Mouse (Mus musculus) small intestine, adult 2 months (tissue): Measurements from ENCODE around the gene Ccl6. TPM values are rescaled to one million over a fixed set of nuclear protein-coding genes. Genes with fewer than 3 reads are reported as not detected.
"Not testable (repeated sequence)": the region's sequence is repeated elsewhere in the genome, so short reads cannot be mapped to it uniquely, and the experiment has no call there.

Source experiments
- H3K27ac ChIP-seq: fragments of 200-500 bp; 2 replicates; pipeline ENCODE4 v1.5.1; 2012; ENCODE audit warnings: low read depth, low read length, control low read depth, inconsistent platforms; ENCODE audit not compliant: insufficient read depth
- H3K27me3 ChIP-seq: fragments of 200-500 bp; 2 replicates; pipeline ENCODE4 v1.6.1; 2012; ENCODE audit warnings: mild to moderate bottlenecking, moderate library complexity, low read length, inconsistent platforms; ENCODE audit not compliant: control insufficient read depth, insufficient read depth
- H3K36me3 ChIP-seq: fragments of 200-500 bp; 2 replicates; pipeline ENCODE4 v1.6.1; 2012; ENCODE audit warnings: mild to moderate bottlenecking, low read length, control low read depth, inconsistent platforms; ENCODE audit not compliant: control insufficient read depth, insufficient read depth
- H3K4me1 ChIP-seq: fragments of 200-500 bp; 2 replicates; pipeline ENCODE4 v1.6.1; 2012; ENCODE audit warnings: low read length, inconsistent platforms, mixed read lengths; ENCODE audit not compliant: control insufficient read depth, insufficient read depth, insufficient read length
- H3K4me3 ChIP-seq: fragments of 200-500 bp; 2 replicates; pipeline ENCODE4 v1.5.1; 2012; ENCODE audit warnings: low read depth, mild to moderate bottlenecking, control low read depth, inconsistent platforms, low read length, moderate library complexity
- CTCF ChIP-seq: fragments of 200-500 bp; IDR thresholded peaks from 2 replicates; pipeline ENCODE4 v1.5.1; 2012; ENCODE audit warnings: low read depth, mild to moderate bottlenecking, control low read depth, inconsistent platforms, low read length, moderate library complexity, mixed read lengths; ENCODE audit not compliant: insufficient replicate concordance, insufficient read length; ENCODE audit errors: extremely low read depth
- POLR2A ChIP-seq: fragments of 200-500 bp; IDR thresholded peaks from 2 replicates; pipeline ENCODE4 v1.6.1; 2012; ENCODE audit warnings: low read depth, mild to moderate bottlenecking, control low read depth, inconsistent platforms, low read length, moderate library complexity
- WGBS: fragments of 180-500 bp; shearing (Covaris S2); methylation state at CpG from one replicate; pipeline ENCODE4 v1.1.7; 2018; 5-methylcytosine and 5-hydroxymethylcytosine counted together
- polyA plus RNA-seq: library from polyadenylated mRNA; depleted of rRNA; stranded (reverse); fragments of >200 nt; gene quantifications from 2 replicates; pipeline ENCODE4 v1.2.3, GENCODE M21; 2012

The Ccl6 gene
- polyA plus RNA-seq, 1 experiment, result 32.1 TPM

DNA sequence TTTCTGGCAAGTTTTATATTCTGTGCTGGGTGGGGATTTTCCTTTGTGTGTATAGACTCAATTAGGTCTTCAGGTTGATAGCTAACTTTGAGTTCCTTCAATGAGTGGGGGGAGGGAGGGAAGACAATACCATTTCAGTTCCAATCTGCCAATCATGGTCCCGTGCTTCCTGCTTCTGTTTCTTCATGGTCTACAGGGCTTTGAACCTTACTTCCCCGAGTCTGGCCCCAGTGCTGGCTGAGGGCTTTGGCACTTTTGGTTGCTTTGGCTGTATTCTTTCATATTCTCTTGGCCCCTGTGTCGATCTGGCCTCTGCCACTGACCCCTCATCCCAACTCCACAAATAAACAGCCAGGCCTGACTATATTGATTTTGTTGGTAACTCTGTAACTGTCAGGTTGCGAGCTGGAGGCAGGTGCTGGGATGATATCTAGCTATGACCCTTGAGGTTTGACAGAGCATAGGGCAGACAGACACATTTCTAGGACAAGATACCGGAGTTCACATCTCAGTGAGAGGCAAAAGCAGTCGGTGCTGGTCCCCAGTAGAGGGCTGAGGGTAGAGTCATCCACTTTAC is 30.5 kb downstream of the Ccl6 start:
- 45% methylated on average over 6 of the region's 6 CpGs for WGBS
- no peak for TF ChIP-seq CTCF
- TF ChIP-seq POLR2A, result no peak
- Histone ChIP-seq H3K36me3 (no peaks in the 10 kb centered on the region), H3K4me3 (no peak overlapping the region), H3K27ac (no peak overlapping the region), H3K4me1 (no peaks in the 10 kb centered on the region), H3K27me3 (no peaks in the 10 kb centered on the region)

DNA sequence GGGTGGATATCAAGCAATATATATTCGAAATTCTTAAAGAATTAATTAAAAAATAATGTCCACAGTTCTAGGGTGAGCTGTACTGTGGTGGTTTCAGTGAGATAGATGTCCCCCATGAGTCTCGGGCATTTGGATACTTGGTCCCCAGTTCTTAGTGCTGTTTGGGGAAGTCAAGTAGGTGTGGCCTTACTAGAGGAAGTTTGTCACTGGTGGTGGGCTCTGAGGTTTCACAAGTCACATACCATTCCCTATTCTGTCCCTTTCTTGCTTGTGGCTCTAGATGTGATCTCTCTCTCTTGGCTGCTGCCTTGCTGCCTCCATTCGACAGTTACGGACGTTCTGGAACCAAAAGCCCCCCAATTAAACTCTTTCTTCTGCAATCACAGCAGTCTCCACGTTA is 32.5 kb downstream of the Ccl6 start:
- Histone ChIP-seq H3K27ac (0 out of 2 replicates have a peak overlapping the region, but pooled peaks have one; percentile 12), H3K36me3 (no peaks in the 10 kb centered on the region), H3K4me3 (no peak overlapping the region), H3K4me1 (no peaks in the 10 kb centered on the region), H3K27me3 (no peaks in the 10 kb centered on the region)
- no peak for TF ChIP-seq CTCF
- TF ChIP-seq POLR2A, result no peak
- WGBS, result 67% methylated on average over 6 of the region's 6 CpGs

DNA sequence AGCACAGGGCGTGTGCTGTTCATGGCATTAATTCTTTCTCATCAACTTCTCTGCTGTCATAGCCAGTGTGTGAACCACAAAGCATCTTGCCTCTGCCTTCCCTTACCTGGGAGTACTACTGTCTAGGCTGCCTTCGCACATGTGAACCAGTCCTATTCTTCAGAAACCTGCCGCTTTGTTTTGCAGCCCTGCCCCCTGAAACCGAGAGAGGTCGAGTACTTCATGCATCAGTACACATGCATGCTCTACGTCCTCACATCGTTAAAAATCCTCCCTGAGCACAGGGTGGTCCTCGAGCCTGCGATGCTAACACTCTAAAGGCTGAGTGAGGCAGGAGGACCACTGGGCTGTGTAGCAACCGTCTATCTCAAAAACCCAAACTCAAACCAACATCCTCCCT is 35.8 kb downstream of the Ccl6 start:
- Histone ChIP-seq H3K36me3 (no peaks in the 10 kb centered on the region), H3K27me3 (no peaks in the 10 kb centered on the region), H3K27ac (no peak overlapping the region), H3K4me3 (no peak overlapping the region), H3K4me1 (no peaks in the 10 kb centered on the region)
- no peak for TF ChIP-seq CTCF
- no peak for TF ChIP-seq POLR2A
- WGBS, result 86% methylated on average over 10 of the region's 10 CpGs

DNA sequence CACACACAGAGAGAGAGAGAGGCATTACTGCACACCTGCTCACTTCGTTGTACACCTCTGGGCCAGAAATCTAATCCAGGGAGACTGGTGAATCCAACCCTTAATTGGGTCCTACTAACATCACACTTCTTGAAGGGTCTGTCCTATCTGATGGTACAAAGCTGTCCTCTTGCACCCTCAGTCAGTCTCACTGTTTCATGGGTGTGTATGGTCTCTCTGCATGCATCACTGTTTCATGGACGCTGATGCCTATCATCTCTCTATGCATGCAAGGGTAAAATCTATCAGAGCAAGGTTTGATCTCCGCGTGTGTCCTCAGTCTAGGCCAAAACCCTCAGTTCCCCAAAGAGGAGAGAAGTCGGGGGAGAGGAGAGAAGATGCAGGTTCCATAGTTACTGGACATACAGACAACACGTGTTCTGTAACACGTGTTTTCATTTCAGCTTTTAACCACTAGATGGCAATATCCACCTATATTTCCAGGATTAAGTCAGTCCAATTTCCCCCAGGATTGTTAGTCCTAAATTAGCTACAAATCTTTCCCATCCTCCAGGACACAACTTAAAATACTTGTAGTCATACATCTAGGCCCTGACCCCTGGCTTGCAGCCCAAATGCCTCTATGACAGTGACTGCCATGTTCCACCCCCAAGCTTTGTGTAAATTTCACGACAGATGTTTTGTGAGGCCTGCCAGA is 36.7 kb downstream of the Ccl6 start:
- Histone ChIP-seq H3K4me1 (0 out of 2 replicates have a peak, but pooled peaks cover 3% of the 10 kb centered on the region), H3K27me3 (no peaks in the 10 kb centered on the region), H3K27ac (no peak overlapping the region), H3K4me3 (no peak overlapping the region), H3K36me3 (no peaks in the 10 kb centered on the region)
- TF ChIP-seq POLR2A (no peak), CTCF (peak; percentile 29; the same call in 1 of the 2 replicates)
- 30% methylated on average over 8 of the region's 8 CpGs for WGBS

DNA sequence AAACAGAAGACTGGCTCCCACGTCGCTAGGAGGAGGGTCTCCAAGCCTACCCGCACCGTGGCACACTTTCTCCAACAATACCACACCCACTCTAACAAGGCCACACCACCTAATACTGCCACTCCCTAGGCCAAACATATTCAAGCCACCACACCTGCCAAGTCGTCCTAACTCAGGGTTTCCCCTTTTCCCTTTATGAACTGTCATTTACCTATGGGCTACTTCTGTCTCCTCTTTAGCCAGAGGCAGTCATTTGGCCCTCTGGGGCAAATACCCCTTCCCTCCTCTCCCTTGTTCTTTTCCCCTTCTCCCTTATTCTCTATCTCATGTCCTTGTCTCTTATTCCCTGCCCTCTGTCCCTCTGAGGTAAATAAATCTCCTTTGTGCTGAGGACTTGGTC is 41.2 kb downstream of the Ccl6 start:
- no peak for TF ChIP-seq POLR2A
- TF ChIP-seq CTCF, result no peak
- H3K4me1 ChIP-seq, result 0 out of 2 replicates have a peak, but pooled peaks cover 3% of the 10 kb centered on the region
- 40% methylated on average over 5 of the region's 5 CpGs for WGBS
- no peak overlapping the region for H3K4me3 ChIP-seq
- H3K27me3 ChIP-seq, result no peaks in the 10 kb centered on the region
- H3K27ac ChIP-seq, result no peak overlapping the region
- no peaks in the 10 kb centered on the region for H3K36me3 ChIP-seq

DNA sequence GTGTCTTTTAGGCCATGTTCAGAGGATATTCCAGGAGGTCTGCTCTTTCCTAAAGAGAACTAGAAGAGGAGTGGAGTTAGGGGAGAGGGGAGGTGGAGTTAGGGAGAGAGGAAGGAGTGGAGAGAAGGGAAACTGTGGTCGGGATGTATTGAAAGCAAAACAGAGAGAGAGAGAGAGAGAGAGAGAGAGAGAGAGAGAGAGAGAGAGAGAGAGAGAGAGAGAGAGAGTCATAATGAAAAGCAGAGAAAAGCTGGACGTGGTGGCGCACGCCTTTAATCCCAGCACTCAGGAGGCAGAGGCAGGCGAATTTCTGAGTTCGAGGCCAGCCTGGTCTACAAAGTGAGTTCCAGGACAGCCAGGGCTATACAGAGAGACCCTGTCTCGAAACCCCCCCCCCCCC is 41.9 kb downstream of the Ccl6 start:
- not testable (repeated sequence) for H3K27me3 ChIP-seq, H3K36me3 ChIP-seq, H3K4me3 ChIP-seq, H3K4me1 ChIP-seq, H3K27ac ChIP-seq
- 76% methylated on average over 7 of the region's 7 CpGs for WGBS

DNA sequence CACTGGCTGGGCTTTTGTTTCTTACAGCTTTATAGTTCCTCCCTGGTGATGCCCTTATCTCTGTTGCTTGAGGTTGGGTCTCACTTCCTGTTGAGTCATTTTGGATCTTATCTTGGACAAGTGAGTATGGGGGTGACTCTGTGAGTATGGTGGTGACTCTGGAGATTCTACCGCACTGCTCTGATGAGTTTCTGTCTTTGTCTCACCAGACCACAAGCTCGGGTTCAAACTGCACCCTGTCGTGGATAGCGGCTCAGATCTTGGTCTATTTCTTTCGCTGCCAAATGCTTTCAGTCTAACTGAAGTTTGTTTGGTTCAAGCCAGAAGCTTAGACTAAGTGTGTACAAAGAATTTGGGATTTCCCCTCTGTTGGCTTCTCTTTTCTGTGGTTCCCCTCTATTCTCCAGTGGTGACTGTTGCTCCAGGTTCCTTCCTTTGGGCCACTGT is 42.7 kb downstream of the Ccl6 start:
- TF ChIP-seq POLR2A (no peak), CTCF (no peak)
- Histone ChIP-seq H3K4me1 (0 out of 2 replicates have a peak, but pooled peaks cover 3% of the 10 kb centered on the region), H3K36me3 (no peaks in the 10 kb centered on the region), H3K27me3 (no peaks in the 10 kb centered on the region), H3K27ac (no peak overlapping the region), H3K4me3 (no peak overlapping the region)
- 63% methylated on average over 5 of the region's 5 CpGs for WGBS
